ENCODE assay signal across 19 mouse cellular contexts in the genomic region with DNA sequence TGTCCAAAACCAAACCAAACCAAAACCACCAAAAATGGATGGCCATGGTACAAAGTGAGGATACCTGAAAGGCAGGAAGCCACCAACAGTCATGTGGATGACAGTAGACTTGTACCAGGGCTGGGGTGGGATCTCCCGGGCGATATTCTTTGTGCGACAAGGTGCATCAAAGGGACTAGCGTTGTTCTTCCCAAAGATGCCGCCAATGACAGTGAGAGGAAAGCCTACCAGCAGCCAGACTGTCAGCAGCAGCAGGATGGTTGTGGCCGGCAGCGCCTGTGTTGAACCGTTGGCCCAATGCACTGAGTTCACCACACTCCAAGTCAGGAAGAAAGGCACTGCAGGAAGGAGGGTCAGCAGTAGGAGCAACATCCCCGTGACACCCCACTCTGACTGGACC. TPM values are rescaled to one million over a fixed set of nuclear protein-coding genes. Genes with fewer than 3 reads are reported as not detected.
"Had no signal": no experiment of that assay in that cellular context is flagged by ENCODE, and none has a peak within 500 bp of the region (broad histone marks: within the 10 kb centered on the region; RNA-seq: fewer than 3 reads in every experiment).

A gene (minus strand): TSS at position 101 of the 400 bp plus-strand sequence.

- H3K9me3 ChIP-seq: liver, embryonic 13.5 days; liver, embryonic 15.5 days; lung, embryonic 15.5 days; midbrain, embryonic 13.5 days; midbrain, embryonic 15.5 days; neural tube, embryonic 12.5 days; stomach, embryonic 15.5 days had no signal

- H3K4me2 ChIP-seq: midbrain, embryonic 11.5 days; stomach, embryonic 15.5 days had no signal

- DNase-seq: liver, embryonic 13.5 days; liver, postnatal 0 days; lung, adult 2 months; lung, postnatal 14 days; lung, postnatal 36 days; right cerebral cortex, postnatal 14 days; thymus, postnatal 14 days; thymus, postnatal 4 days had no signal

- H3K9ac ChIP-seq: liver, embryonic 13.5 days; liver, embryonic 15.5 days; liver, postnatal 0 days; lung, embryonic 15.5 days; midbrain, embryonic 13.5 days; neural tube, embryonic 12.5 days; stomach, embryonic 15.5 days had no signal

- H3K4me3 ChIP-seq: liver, embryonic 13.5 days; liver, embryonic 15.5 days; lung, embryonic 15.5 days; midbrain, embryonic 13.5 days; midbrain, embryonic 15.5 days; neural tube, embryonic 12.5 days; stomach, embryonic 15.5 days had no signal

- ATAC-seq: liver, postnatal 0 days; lung, postnatal 0 days; midbrain, embryonic 13.5 days; midbrain, embryonic 15.5 days had no signal

- H3K27me3 ChIP-seq: liver, embryonic 13.5 days; liver, embryonic 15.5 days; lung, embryonic 15.5 days; midbrain, embryonic 13.5 days; midbrain, embryonic 15.5 days; neural tube, embryonic 12.5 days; stomach, embryonic 15.5 days had no signal

- H3K27ac ChIP-seq: liver, embryonic 15.5 days; lung, embryonic 15.5 days; macrophage; midbrain, embryonic 13.5 days; neural tube, embryonic 12.5 days; stomach, embryonic 15.5 days; stomach, postnatal 0 days had no signal

RNA-seq across cellular contexts. Expression of the gene that starts here (rescaled TPM):
- total RNA-seq: monocyte, adult 5-6 weeks had no signal
